Mouse (Mus musculus) testis, postnatal 14 days (tissue): ENCODE results near the gene Tnfaip8l1.
A peak's percentile ranks its signal among the peaks of the same experiment; 100 is the strongest.

Experiments used
- DNase-seq: peaks from one replicate; pipeline ENCODE4 v3.0.0; 2021; ENCODE audit warnings: low spot score

Gene Tnfaip8l1

GRCm38 (mm10) chr17:56219805-56220204 is 57.5 kb downstream of the Tnfaip8l1 start:
- peak; percentile 65 for DNase-seq
